Mouse (Mus musculus) right cerebral cortex, postnatal 14 days (tissue): ENCODE data around the gene Kcnip4.

Experiments used
- DNase-seq: peaks from one replicate; pipeline ENCODE4 v3.0.0; 2022

The Kcnip4 gene

DNA sequence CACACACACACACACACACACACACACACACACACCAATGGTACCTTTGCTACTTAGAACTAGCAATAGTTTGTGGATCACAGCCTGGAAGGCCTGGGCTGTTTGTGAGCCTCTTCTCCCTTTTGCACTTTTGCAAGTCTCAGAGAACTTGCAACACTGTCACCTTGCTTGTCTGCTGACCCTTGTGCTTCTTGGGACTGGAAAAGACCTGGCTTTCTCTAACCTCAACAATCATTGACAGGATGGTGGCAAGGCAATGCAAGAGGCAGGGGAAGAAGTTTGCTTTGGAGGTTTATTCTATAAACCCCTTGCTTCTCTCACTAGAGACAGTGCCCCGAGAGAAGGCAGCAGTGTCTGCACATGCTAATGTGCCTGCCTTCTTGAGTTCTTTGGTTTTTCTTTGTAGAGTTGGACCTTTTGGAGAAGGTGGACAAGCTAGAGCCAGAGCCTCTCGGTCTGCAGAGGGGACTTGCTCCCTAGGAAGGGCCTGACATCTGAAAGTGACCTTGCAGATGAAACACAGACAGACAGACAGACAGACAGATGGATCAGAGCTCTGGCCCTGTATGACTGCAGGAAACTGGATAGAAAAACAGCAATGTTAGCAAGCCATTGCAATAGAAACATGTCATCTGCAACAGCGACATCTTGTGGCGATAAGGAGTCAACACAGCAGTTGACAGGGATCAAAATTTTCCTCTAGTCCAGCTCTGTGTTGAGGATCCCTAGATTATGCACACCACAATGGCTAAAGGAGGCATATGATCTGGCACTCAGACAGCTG lies 174.4 kb downstream of the Kcnip4 start:
- DNase-seq: peak; percentile 33

DNA sequence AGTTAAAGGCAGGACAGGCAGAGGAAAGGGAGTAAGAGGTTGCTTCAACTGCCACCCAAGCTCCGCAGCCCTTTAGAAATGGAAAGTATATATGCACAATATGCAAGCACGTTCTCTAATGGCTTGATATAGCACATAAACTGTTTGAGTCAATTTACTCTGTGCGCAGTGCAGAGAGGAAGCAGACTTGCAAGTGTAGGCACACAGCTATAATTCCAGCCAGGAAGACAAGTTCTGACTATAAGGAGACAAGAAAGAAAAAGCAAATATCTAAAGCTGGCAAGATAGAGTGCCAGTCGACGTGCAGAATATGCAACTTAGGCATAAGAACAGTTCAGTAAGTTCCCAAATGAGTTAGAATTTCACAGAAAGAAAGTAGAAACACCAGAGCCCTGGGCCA lies 175.2 kb downstream of the Kcnip4 start:
- DNase-seq: no peak

DNA sequence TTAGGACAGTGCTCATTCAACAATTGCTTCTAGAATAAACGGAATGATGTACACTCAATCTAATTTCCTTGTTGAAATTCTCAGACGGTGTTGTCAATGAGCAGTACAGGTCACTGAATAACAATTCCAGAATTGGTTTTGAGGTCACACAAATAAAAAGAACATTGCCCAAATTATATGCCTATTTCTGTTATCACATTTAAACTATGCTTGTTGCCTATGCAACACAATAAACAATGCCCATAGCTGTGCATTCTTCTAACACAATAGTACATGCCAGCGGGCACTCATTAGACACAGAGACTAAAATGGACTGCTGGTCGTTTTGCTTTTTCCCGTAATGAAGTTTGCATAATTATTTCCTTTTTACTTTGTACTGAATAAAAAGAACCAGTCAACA lies 176.2 kb downstream of the Kcnip4 start:
- DNase-seq: no peak

DNA sequence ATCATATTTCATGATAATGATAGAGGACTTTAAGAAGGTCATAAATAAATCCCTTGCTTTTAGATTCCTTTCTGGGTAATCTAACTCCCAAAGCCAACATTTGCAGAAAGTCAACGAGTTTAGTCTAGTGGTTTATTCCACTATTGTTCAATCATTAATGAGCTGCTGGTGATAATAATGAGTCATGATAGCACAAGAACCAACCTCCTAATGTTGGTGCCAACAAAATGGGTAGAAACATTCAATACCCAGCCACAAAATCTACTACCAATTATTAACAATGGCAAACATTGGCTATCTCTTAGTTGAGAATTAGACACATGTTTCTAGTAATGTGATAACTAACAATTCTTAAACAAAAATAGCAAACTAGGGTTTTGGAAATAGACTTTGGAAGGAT lies 180.1 kb downstream of the Kcnip4 start:
- DNase-seq: no peak

DNA sequence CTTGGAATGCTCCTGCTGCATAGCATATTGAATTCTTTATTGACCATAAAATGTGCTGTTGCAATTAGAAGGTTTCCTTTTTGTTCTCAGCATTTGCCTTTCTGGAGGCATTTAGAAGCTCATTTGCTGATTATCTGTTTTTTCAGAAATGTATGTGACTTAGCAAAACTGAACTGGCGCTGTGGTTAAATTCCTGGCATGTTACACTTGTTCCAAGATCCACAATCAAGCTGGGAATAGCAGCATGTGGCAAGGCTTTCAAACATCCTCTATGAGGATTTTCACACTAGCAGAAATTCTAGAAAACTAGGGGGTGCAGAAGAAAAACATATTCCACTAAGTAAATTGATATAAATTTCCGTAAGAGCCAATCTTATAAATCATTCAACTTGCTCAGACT lies 187.5 kb downstream of the Kcnip4 start:
- DNase-seq: no peak

DNA sequence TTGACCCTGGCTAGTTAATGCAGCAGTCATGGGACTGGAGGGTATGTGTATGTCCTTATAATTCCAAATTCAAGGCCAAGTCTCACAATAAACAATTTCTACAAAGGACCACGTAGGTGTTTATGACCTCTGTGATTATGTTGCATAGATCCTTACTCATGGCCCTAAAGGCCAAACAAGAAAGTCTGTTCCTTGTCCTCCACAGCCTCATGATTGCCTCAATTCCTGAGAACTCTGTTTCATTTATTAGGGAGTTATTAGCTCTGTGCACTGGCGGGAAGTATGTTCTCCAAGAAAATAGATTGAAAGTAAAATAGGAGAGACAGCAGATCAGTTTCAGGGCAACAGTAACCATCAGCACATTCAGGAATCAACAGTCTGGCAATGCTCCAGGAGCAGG lies 191.6 kb downstream of the Kcnip4 start:
- no peak for DNase-seq

DNA sequence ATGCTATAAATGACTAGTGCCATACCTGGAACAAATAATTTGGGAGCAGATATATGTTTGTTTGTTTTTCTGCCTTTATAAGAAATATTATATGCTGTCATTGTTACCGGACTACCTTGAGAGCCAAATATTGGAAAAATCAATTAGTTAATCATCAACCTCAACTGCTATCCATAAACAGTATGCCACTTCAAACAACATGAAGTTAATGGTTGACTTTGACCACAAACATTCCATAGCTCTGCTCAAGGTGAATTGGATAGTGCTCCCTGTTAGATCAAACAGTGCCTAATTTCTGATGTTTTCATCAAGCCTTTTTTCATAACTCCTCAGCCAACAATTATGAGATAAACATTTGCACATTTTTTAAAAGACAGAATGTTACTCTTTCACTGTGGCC lies 195.7 kb downstream of the Kcnip4 start:
- DNase-seq: no peak

DNA sequence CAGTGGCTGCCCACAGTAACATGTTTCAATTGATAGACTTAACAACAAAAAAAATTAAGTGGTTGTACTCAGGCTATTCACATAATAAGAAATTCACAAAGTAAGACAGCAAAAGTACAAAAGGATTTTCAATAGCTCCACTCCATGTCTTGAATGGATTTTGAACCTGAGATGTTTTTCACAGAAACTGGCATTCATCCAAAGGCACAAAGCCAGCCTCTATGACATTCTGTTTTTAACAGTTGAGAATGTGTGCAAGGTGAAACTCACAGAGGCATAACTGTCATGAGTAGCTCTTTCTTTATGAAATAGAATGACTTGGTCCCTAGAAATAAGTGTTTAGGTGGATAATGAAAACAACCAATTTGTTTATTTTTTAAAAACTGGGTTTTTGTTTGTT lies 206.0 kb downstream of the Kcnip4 start:
- DNase-seq: no peak

DNA sequence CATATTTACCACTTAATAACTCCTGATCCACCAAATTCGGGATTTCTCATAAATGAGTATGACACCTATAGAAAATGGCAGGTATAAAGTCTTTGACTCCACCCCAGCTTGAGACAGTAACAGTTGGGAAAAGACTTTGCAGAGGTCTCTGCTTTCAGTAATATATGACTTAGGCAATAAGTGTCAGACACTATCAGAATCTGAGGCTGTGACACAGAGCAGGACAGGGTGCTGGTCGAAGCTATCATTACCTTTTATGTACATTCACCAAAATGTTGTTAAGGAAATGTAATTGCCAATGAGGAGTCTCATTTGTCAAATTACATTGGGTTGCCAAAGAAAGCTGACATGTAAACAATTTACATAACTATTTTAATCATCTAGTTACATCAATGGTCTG lies 206.8 kb downstream of the Kcnip4 start:
- DNase-seq: no peak

DNA sequence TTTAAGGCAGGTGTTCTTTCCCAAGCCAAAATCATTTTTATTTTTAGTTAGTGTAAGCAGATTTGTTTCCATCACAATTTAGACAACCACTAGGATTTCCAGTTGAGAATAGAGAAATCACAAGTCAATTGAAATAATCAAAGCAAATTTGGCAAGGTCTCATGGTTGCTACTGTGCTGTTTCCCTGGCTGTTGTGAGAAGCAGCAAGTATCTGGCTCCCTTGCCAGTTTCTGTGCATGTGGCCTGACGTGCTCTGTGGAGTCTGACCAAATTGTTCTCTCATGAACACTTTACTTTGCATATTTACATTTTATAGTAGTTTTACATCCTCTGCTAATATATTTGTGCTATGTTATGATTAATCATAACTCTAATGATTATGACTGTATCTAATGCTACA lies 217.9 kb downstream of the Kcnip4 start:
- no peak for DNase-seq

DNA sequence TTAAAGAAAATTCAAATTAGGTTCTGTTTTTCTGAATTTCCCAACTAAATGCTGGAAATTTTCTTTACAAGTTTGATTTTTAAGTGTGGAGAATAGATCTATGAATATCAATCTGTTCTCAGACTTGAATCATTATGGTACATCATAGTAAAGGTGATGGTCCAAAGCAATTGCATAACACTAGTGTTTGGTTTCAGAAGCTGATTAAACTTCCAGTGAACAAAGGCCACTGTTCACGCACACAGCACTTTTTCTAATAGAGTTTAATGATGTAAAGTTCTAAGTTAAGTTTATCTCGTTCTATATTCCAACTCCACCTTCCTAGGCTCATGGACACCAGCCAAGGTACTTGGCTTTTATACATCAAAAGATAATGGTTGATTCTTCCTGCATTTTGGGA lies 219.4 kb downstream of the Kcnip4 start:
- no peak for DNase-seq

DNA sequence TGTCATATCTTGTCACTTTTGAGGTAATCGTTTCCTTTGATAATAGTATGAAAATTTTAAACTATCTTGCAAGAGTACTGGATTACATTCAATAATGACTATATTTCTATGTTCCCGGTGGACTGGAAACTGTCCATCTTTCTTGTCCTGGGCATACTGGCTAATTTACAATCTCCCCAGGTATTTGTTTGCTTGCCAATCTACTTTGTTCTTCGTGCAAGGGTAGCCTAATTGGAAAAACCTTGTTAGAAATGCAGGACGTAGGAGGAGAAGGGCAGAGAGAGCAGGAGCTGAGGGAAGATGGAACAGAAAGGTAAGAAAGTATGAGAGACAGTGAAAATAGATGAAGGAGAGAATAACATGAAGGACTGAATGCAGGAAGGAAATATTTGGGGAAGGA lies 226.1 kb downstream of the Kcnip4 start:
- no peak for DNase-seq

DNA sequence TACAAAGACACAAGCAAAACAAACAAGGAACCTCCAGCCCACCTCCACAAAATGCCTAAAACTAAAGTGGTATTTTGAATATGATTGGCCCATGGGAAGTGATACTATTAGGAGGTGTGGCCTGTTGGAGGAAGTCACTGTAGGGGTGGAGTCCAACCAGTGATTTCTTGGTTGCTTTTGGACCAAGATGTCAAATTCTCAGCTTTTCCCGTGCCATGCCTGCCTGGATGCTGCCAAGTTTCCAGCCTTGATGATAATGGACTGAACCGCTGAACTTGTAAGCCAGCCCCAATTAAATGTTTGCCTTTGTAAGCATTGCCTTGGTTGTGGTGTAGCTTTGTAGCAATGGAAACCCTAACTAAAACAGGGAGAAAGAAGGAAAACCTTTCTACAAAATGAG lies 232.3 kb downstream of the Kcnip4 start:
- no peak for DNase-seq

DNA sequence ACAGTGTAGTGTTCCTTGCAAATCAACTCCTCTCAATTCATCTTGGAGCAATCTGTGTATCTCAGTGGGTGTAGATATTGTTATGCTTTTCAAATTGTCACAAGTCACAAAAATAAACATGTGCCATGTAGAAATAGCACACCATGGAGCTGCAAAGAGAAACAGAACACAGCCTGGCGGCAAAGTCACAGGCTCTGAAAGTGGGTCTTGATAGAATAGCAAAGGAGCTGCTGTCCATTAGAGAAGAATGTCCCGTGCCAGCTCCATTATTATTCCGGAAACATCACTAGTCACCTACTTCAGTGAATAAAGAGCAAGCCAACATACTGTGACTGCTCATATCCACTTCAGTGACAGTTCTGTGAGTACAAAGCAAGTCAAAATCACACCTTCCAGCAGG lies 232.9 kb downstream of the Kcnip4 start:
- no peak for DNase-seq

DNA sequence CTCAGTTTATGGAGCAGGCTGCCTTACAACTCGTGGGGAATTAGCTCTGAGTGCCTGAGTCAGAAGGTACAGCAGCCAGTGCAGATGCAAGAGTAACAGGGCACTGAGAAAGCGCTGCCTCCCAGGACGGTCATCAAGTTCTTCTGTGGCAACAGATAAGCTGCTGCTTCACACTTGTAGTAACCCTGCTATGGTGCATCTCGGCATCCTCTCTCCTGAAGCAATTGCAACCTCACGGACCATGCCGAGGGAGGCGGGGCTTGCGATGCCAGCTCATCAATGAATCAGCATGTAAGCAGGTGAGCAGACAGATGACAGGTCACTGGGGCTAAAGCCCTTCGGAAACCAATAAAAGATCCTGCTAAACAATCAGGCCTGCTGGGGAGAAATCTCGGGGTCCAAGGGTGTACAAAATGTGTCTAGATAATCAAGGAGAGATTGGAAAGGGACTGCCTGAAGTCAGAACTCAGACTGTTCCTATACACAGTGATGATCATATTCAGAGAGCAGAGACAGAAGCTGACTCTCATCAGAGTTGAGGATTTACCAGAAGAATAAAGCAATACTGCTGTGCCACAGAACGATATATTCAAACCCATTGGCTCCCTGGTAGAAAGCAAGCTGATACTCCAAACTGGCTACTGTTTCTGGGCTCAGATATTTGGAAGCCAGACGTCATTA lies 239.1 kb downstream of the Kcnip4 start:
- no peak for DNase-seq

DNA sequence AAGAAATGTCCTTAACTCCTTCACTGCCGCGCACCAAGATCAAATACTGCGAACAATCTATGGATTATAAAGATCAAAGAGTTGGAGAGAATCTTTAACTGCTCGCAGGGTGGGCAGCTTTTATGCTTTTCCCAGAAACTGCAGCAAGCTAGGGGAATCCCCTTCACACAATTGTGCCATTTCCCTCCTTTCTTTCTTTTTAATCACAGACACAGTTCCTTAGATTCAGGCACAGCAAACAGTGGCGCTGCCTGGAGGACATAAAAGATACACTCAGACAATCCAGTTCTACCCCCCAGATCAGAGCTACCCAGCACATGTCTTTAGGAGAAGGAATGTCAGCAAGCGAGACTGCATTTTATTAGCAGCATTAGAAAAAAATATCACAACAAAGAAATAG lies 239.9 kb downstream of the Kcnip4 start:
- no peak for DNase-seq

DNA sequence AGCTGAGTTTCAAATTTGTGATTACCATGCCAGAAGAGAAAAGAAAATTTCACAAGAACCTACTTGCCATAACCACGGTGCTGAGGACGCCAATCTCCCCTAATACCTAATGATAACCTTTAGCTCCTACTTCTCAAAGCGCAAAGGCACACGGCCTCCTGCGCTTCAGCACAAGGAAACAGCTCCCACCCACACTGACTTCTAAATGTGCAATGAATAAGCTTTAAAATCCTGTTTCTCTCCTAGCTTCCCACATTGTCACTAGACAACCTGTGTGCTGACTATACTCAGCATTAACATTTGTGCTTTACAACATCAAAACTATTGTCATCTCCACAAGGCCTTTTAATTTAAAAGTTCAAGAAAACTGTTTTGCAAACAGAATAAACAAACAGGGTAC lies 241.3 kb downstream of the Kcnip4 start:
- no peak for DNase-seq

DNA sequence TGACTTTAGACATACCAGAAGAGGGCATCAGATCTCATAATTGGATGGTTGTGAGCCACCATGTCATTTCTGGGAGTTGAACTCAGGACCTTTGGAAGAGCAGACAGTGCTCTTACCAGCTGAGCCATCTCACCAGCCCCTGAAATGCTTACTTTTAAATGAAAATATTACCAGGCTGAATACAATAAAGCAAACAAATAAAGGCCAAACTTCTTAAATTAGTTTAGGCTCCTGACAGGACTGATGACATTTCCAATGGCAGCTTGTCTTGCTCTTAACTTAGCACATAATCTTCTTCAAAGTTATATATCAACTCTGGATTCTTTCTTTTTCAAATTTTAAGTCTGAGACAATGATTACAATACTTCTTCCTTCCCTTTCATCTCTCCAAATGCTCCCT lies 252.8 kb downstream of the Kcnip4 start:
- no peak for DNase-seq

DNA sequence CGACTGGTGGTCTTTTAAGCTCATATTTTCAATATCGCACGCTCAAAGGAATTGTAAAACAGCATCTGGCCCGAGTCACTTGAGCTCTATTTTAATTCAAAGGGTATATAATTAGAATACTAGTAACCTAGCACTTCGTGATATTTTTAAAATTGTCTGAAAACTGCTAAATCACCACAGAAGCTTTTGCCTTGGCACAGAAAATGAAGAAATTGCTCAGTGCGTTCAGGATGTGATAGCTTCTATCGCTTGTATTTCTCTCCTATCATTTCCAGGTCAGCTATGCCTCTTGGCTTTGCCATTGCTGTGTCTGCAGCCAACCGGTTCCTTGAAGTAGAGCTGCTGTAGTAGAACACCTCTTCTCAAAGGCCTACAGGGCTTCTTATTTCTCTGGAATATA lies 255.9 kb downstream of the Kcnip4 start:
- DNase-seq: no peak

DNA sequence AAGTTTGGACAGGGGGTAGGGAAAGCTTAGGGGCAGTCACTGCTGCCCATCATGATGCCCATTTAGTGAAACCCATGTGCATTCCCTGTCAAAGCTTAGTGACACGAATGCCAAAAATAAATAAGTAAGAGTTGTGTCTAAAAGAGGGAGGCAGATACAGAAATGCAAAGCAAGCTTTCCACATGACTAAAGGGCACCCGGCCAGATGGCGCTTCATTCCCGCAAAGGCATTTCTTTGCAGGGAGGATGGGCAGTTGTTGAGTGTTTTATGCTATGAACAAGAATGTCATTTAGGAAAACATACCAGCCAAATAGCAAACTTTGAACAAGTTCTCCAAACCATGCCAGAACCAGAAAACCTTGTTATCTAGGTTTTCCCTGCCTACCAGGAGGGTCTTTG lies 265.4 kb downstream of the Kcnip4 start:
- DNase-seq: peak; percentile 18

DNA sequence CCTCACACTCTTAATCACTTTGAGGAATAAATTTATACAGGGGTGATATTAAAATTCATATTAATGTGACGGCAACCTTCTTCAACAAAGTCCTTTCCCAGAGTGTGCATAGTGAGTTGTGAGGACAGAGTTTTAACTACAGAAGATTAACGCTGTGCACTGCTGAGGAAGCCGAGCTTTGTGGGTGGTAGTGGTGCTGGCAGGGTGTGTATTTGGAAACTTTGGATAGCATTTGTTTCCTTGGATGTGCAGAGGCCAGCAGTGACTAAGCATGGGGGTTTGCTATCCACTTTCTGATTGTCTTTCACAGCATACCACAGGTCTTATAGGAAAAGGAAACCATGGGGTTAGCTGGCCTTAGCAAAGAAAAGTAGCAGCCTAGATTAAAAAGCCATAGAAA lies 267.9 kb downstream of the Kcnip4 start:
- DNase-seq: no peak

DNA sequence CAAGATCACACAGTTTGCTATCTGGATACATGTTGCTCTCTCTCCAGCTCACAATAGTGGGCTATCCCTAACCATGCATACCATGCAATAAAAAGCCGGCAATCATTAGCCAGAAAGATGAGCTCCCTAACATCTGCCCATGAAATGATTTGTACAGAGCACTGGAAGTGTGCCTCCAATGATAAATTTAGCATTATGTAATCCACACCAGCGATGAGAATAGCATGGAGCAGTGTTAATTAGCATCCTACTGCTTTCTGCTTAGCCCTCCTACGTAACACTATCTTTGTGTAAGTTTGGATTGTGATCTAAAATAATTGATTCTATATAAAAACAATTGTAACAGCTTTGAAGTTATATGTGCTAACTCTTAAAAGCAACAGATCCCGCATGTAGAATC lies 268.7 kb downstream of the Kcnip4 start:
- DNase-seq: no peak

DNA sequence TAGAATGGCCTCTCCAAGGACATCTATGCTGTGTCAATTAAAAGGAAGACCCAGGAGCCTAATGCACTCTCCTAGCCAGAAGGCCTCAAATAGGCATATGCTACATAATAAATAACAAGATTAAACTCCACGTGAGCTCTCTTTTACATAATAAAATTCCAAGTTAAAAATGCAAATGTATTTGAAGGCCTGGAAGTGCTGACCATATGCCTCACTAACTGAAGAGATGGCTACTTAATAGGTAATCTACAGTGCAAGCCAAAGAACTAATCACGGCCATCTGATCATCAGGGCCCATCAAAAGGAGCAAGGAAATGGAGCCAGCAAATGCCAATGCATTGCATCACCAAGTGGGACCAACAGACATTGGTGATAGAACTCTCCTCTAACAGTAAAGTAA lies 277.6 kb downstream of the Kcnip4 start:
- no peak for DNase-seq

DNA sequence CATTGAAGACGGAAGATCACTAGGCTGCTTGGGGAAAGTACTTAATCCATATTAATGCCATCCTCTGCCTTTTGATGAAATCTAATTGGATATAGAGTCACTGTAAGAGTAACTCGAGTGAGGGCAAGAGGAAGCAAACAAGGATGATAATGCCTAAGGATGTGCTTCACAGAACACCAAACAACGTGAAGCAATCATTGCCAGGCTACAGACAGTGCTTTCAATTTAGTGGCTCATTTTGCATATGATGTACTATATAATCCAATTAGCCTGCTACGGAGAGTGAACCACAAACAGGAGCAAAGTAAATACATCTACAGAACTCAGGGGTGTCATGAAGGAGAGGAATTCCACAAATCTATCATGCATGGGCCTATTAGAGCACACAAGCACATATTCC lies 280.3 kb downstream of the Kcnip4 start:
- no peak for DNase-seq

DNA sequence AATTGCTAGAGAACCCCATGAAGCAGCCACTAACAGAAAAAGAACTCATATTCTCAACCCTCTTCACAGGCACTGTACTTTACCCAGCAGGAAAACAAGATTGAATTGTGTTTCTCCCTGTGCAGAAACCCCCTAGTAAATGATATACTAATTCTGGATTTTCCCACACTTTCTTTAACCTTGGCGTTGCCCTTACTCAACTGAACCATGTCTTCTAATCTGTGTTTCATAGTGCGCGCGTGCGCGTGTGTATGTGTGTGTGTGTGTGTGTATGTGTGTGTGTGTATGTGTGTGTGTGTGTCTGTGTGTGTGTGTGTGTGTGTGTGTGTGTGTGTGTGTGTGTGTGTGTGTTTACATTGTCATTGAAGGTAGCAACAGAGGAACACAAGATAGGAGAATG lies 283.0 kb downstream of the Kcnip4 start:
- DNase-seq: no peak
